Comparison of ENCODE assay signal across 16 mouse cellular contexts in genomic region chr5:105666930-105667329, GRCm38 (mm10).
"Had no signal": no experiment of that assay in that cellular context is flagged by ENCODE, and none has a peak within 500 bp of the region (broad histone marks: within the 10 kb centered on the region; RNA-seq: fewer than 3 reads in every experiment).

No protein-coding gene starts in this region.

- H3K9me3 ChIP-seq: liver, embryonic 13.5 days; liver, embryonic 15.5 days; lung, embryonic 15.5 days; midbrain, embryonic 13.5 days; midbrain, embryonic 15.5 days; neural tube, embryonic 12.5 days; stomach, embryonic 15.5 days had no signal

- H3K4me1 ChIP-seq: liver, embryonic 13.5 days; liver, embryonic 15.5 days; lung, embryonic 15.5 days; midbrain, embryonic 13.5 days; midbrain, embryonic 15.5 days; neural tube, embryonic 12.5 days; stomach, embryonic 15.5 days had no signal

- H3K27me3 ChIP-seq: liver, embryonic 13.5 days; liver, embryonic 15.5 days; lung, embryonic 15.5 days; midbrain, embryonic 13.5 days; midbrain, embryonic 15.5 days; neural tube, embryonic 12.5 days; stomach, embryonic 15.5 days had no signal

- H3K4me2 ChIP-seq: liver, embryonic 11.5 days; liver, embryonic 13.5 days; liver, embryonic 15.5 days; lung, embryonic 15.5 days; midbrain, embryonic 11.5 days; midbrain, embryonic 13.5 days; midbrain, embryonic 15.5 days; neural tube, embryonic 12.5 days; stomach, embryonic 15.5 days had no signal

- H3K9ac ChIP-seq: liver, embryonic 13.5 days; liver, embryonic 15.5 days; liver, postnatal 0 days; lung, embryonic 15.5 days; midbrain, embryonic 13.5 days; midbrain, embryonic 15.5 days; neural tube, embryonic 12.5 days; stomach, embryonic 15.5 days had no signal

- H3K36me3 ChIP-seq: liver, embryonic 13.5 days; liver, embryonic 15.5 days; lung, embryonic 15.5 days; midbrain, embryonic 13.5 days; midbrain, embryonic 15.5 days; neural tube, embryonic 12.5 days; stomach, embryonic 15.5 days had no signal

- DNase-seq: liver; liver, embryonic 13.5 days; liver, postnatal 0 days; right cerebral cortex, postnatal 14 days; thymus, adult 2 months; thymus, postnatal 25 days; thymus, postnatal 4 days had no signal

- H3K4me3 ChIP-seq: liver, embryonic 13.5 days; liver, embryonic 15.5 days; lung, embryonic 15.5 days; midbrain, embryonic 13.5 days; midbrain, embryonic 15.5 days; neural tube, embryonic 12.5 days; stomach, embryonic 15.5 days had no signal

- H3K27ac ChIP-seq: liver, embryonic 13.5 days; liver, embryonic 15.5 days; lung, embryonic 15.5 days; midbrain, embryonic 13.5 days; midbrain, embryonic 15.5 days; neural tube, embryonic 12.5 days; stomach, embryonic 15.5 days; stomach, postnatal 0 days had no signal

- ATAC-seq: liver, postnatal 0 days; midbrain, embryonic 13.5 days; midbrain, embryonic 15.5 days had no signal
